Mouse (Mus musculus) telencephalon, adult 2 months (tissue): ENCODE data around the gene Ubfd1.
A peak's percentile ranks its signal among the peaks of the same experiment; 100 is the strongest.
"Not testable (repeated sequence)": the region's sequence is repeated elsewhere in the genome, so short reads cannot be mapped to it uniquely, and the experiment has no call there.

Source experiments
- DNase-seq: peaks from one replicate; pipeline ENCODE4 v3.0.0-alpha.2; 2011; ENCODE audit warnings: low read depth, low spot score

The Ubfd1 gene

DNA sequence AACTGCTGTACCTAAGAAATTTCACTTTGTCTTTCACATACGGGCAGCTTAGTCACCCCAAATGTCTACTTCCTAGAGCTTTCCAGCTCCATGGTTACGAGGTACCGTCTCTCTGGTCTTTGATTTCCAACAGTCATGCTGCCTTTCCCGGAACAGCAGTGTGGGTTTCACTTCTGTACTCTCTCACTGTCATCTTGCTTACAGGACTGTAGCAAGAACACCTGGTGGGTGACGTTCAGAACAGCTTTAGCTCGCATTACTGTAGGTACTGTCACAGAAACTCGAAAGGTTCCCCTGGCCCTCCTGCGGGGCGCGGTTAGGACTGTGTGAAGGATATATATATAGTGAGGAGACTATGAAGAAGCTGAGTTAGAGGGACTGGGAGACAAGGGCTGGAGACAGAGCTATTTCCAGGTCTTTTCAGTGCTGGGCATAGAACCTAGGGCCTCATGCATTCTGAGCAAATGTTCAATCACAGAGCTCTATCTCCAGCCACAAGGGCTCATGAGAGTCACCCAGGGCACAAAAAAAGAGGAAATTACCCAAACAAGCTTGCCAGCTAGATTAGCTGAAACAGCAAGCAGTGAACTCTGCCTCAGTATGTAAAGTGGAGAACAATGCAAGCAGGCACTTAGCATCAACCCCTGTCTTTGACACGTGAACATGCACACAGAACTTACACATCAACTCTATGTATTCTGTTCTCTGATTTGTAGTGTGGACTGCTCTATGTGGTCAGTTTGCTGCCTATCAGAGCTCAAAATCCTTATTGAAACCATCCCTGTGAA, 20.4 kb downstream of the Ubfd1 start:
- no peak for DNase-seq

DNA sequence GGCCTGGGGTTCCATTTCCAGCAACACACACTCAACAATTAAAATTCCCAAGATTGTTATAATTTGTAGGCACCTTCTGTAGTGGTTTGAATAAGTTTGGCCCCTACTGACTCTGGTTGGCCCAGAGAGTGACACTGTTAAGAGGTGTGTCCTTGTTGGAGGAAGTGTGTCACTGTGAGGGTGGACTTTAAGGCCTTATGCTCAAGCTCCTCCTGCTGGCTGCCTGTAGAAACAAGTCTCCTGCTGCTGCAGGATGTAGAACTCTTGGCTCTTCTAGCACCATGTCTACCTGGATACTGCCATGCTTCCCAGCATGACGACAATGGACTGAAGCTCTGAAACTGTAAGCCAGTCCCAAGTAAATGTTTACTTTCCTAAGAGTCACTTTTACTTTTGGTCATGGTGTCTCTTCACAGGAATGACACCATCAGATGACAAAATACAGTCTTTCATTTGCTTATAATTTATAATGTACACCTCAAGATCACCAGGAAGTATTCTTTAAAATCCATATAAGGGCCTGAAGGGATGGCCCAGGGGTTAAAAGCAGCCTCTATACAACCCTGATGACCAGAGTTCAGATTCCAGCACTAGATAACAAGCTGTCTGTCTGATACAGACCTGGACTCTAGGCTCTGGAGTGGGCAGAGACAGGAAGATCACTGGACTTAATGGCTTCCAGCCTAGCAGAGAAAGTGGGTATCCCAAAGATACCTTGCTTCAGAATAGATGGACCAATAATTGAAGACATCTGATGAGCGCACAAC, 27.8 kb downstream of the Ubfd1 start:
- DNase-seq: no peak

DNA sequence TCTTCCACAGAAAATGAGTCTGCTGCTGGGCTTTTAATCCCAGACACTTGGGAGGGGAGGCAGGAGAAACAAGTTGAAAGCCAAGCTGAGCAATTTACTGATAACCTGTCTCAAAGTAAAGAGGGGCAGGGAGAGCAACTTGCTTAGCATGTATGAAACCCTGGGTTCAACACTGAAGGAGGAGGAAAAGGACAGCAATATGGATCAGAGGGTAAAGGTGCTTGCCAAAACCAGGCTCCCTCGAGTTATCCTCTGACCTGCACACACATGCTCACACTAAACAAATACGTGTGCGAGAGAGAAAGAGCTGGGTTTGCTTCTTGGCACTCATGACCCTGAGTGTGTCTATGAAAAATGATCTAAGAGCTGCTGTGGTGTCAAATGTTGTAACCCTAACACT, 31.0 kb downstream of the Ubfd1 start:
- no peak for DNase-seq

DNA sequence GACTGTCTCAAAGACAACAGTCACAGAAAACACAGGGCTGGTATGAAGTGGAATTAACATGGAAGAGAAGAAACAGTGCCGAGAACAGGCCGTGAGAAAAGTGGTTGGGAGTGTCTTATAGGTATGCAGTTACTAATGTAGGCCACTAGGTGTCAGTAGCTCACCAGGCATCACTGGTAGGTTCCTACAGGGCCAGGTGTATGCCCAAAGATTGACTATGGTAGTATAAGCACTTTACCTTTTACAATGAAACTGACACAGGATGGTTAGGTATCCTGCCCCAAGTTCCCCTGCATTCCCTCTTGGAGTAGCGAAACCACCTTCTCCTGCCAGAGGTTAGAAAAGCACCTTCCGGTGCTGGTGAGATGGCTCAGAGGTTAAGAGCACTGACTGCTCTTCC, 32.2 kb downstream of the Ubfd1 start:
- DNase-seq: no peak

DNA sequence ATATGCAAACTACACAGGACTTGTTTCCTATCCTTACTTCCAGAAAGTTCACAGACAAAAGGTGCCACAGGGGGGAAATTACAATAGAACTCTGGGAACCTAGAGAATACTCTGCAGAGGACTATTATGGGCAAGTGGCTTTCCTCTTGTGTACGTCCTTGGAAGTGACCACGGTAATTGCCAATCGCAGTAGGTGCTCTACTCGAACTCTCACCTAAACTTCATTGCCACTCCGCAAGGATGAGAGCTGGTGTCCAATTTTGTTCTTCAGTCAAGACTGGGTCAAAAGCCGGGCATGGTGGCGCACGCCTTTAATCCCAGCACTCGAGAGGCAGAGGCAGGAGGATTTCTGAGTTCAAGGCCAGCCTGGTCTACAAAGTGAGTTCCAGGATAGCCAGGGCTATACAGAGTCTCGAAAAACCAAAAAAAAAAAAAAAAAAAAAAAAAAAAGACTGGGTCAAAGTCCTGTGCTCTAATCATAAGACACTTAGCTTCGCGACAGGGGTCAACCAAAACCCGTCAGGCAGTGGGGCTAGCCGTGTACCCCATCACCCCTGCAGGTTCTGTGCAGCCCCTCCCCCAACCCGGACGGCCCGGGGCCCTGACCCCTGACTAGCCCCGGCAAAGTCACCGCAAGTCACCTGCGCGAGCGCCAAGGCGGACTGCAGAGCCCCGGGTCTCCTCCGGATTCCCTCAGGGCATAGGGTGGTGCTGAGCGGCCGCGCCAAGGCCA, 34.2 kb downstream of the Ubfd1 start:
- DNase-seq: not testable (repeated sequence)

DNA sequence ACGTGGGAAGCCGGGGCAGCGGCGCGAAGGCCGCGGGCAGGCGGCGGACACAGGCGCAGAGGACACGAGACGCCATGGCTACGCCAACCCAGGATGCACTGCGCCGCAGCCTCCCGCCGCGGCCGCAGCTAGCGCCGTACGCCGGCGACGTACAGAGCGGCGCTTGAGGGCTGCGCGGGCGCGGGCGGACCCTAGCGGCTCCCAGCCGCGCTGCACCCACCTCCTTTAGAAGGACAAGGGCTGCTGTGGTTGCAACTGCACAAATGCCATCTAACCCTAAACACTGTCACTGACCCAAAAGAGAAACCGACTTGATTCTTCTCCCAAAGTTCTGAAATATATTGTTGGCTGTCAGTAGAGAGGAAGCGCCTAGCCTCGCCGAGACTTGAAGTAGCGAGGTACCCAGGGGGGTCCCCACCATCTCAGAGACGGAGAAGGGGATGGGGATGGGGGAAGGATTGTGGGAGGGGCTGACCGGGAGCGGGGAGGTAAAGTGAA, 34.8 kb downstream of the Ubfd1 start, which contains the start of gene Ndufab1:
Ndufab1 (minus strand) TSS at position 140 of the 498 bp plus-strand sequence.
- DNase-seq: peak; percentile 86

DNA sequence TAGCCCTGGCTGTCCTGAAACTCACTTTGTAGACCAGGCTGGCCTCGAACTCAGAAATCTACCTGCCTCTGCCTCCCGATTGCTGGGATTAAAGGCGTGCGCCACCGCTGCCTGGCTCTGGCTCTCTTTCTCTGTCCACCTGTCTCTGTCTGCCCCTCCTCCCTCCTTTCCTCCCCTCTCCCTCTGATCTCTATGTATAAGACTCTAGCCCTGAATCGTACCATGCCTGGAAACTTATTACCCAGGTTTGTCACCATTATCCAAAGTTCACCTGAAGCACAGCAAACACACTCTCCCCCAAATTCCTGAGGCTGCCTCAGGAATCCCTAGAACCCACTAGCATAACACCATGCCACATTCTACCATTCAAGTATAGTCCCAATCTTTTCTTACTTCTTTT, 41.2 kb downstream of the Ubfd1 start:
- no peak for DNase-seq

DNA sequence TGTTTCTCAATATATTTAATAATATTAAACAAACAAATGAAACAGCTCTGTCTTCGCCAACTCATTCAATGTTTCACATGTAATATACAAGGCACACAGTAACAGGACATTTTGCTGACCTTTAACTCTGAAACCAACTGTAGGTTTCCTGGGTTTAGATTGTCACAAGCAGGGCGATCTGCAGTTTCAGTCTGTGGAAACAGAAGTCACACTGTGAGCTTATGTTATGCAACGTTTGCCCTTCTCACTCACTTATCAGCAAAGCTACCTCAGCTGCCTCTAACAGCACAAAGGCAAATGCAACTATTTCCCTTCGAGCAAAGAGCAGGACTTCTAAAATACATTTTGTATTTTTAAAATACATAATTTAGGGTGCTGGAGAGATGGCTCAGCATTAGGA, 56.5 kb downstream of the Ubfd1 start:
- no peak for DNase-seq

DNA sequence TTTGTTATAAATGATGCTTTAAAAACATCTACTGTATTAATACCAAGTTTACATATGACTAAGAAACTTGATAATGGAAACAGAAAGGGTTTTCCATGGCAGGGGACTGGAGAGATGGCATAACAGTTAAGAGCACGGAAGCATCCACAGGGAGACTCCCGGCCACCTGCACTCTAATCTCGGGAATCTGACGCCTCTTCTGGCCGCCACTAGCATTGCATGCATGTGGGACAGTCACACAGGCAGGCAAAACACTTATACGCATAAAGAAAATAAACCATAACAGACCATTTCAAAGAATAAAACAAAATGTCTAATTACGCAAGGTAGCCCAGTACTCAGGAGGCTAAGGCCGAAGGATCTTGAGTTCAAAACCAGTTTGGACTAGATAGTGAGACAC, 58.7 kb downstream of the Ubfd1 start:
- DNase-seq: no peak

DNA sequence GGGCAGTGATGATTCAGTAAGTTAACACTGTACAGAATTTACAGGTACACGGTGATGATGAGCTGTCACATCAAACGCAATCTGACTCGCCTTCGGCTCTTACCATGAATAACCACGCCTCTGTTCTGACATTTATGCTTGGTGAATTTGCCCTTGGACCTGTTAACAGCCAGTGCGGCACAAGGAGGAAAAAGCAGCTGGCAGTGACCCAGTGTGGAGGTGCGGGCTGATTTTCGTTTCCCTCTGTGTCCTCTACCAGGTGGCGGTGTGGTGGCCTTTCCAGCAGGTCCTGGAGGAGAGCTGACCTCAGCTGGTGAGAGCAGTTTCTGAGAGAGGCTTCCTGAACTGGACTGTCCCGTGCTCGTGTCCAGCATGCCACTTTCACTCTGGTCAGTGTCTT, 60.0 kb downstream of the Ubfd1 start:
- DNase-seq: no peak
